Mouse (Mus musculus) stomach, adult 2 months (tissue): Measurements from ENCODE around the gene Acsbg2. TPM values are rescaled to one million over a fixed set of nuclear protein-coding genes. Genes with fewer than 3 reads are reported as not detected.

ENCODE experiments used
- polyA plus RNA-seq: library from polyadenylated mRNA; depleted of rRNA; stranded (reverse); fragments of >200 nt; gene quantifications from 2 replicates; pipeline ENCODE4 v1.2.3, GENCODE M21; 2012; rRNA removed

Acsbg2 gene
- not detected in 2 replicates for polyA plus RNA-seq

DNA sequence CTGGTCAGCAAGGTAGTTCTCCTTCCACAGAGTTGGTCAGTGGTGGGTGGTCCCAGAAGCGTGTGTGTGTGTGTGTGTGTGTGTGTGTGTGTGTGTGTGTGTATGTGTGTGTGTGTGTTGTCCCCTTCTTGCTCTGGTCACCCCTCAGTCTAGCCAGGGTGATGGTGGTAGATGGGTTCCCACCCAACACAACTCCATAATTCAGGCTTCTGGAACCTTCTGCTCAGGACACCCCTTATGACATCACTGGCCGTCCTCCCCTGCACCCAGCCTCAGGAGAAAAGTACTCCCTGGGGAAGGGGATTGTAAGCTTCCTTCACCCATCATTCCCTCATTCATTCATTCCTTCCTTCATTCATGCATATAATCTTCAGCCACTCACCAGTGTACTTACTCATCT lies at the start of gene Acsbg2:
Acsbg2 (minus strand) TSS at position 211 of the 400 bp plus-strand sequence.

GRCm38 (mm10) chr17:56874936-56875651 lies 847 bp upstream of the Acsbg2 start, which contains the start of gene 1700061G19Rik:
TSS of gene 1700061G19Rik (plus strand) at chr17:56875477.

GRCm38 (mm10) chr17:56830411-56831110 lies 43.7 kb downstream of the Acsbg2 start, which contains the start of gene Rfx2:
TSS of gene Rfx2 (minus strand) at chr17:56831013.

Other genes starting within 250 kb of the Acsbg2 start
- 30.8 and 35.7 TPM in 2 replicates for gene Lonp1, start 247.6 kb downstream of the Acsbg2 start, polyA plus RNA-seq
- gene Catsperd, start 246.3 kb downstream of the Acsbg2 start, polyA plus RNA-seq, result 0.05 and 0.08 TPM in 2 replicates
- 41.3 and 41.5 TPM in 2 replicates for gene Ranbp3, start 201.2 kb downstream of the Acsbg2 start, polyA plus RNA-seq
- gene Ndufa11, start 156.7 kb downstream of the Acsbg2 start, polyA plus RNA-seq, result 612 and 926 TPM in 2 replicates
- 12.7 and 17.2 TPM in 2 replicates for gene Vmac, start 156.4 kb downstream of the Acsbg2 start, polyA plus RNA-seq
- 61.1 and 186 TPM in 2 replicates for gene Nrtn, start 116.9 kb downstream of the Acsbg2 start, polyA plus RNA-seq
- gene Dus3l, start 109.7 kb downstream of the Acsbg2 start, polyA plus RNA-seq, result 42.5 and 43.8 TPM in 2 replicates
- gene Prr22, start 104.2 kb downstream of the Acsbg2 start, polyA plus RNA-seq, result 2.9 and 3.5 TPM in 2 replicates
- gene Rfx2, start 43.4 kb downstream of the Acsbg2 start, polyA plus RNA-seq, result 10.5 and 10.9 TPM in 2 replicates
- 0.18 and 0.25 TPM in 2 replicates for gene 1700061G19Rik, start 1.0 kb upstream of the Acsbg2 start, polyA plus RNA-seq
- 24.1 and 27.8 TPM in 2 replicates for gene Mllt1, start 61.0 kb upstream of the Acsbg2 start, polyA plus RNA-seq
- 23.5 and 26.4 TPM in 2 replicates for gene Acer1, start 107.7 kb upstream of the Acsbg2 start, polyA plus RNA-seq
- 92.3 and 119 TPM in 2 replicates for gene Clpp, start 115.9 kb upstream of the Acsbg2 start, polyA plus RNA-seq
- gene Alkbh7, start 122.9 kb upstream of the Acsbg2 start, polyA plus RNA-seq, result 29.2 and 45.8 TPM in 2 replicates
- not detected in 2 replicates for gene Pspn, start 125.6 kb upstream of the Acsbg2 start, polyA plus RNA-seq
- 19.6 and 20.1 TPM in 2 replicates for gene Gtf2f1, start 136.8 kb upstream of the Acsbg2 start, polyA plus RNA-seq
- gene Gm17949, start 137.0 kb upstream of the Acsbg2 start, polyA plus RNA-seq, result not detected in 2 replicates
- 44.9 and 45.0 TPM in 2 replicates for gene Khsrp, start 157.1 kb upstream of the Acsbg2 start, polyA plus RNA-seq
- gene Slc25a41, start 167.2 kb upstream of the Acsbg2 start, polyA plus RNA-seq, result 0.10 TPM in 1 of 2 replicates, not detected in the other
- gene Crb3, start 184.7 kb upstream of the Acsbg2 start, polyA plus RNA-seq, result 122 and 141 TPM in 2 replicates
- gene Slc25a23, start 185.4 kb upstream of the Acsbg2 start, polyA plus RNA-seq, result 25.5 and 25.6 TPM in 2 replicates
- gene Dennd1c, start 204.1 kb upstream of the Acsbg2 start, polyA plus RNA-seq, result 1.1 and 1.8 TPM in 2 replicates
- gene Tubb4a, start 213.3 kb upstream of the Acsbg2 start, polyA plus RNA-seq, result 3.5 and 5.0 TPM in 2 replicates
- 1.9 and 3.0 TPM in 2 replicates for gene Tnfsf9, start 230.9 kb upstream of the Acsbg2 start, polyA plus RNA-seq